Mouse (Mus musculus) megakaryocyte-erythroid progenitor cell, adult 5-6 weeks (primary cell): ENCODE results near the gene Ttyh2. TPM values are rescaled to one million over a fixed set of nuclear protein-coding genes. Genes with fewer than 3 reads are reported as not detected.

Experiments used
- ATAC-seq: replicated peaks from 2 replicates; pipeline ENCODE4 v1.8.0; 2016; ENCODE audit warnings: mild to moderate bottlenecking, inconsistent platforms; ENCODE audit not compliant: severe bottlenecking, poor library complexity, low FRiP score, low TSS enrichment
- total RNA-seq, 2 experiments: library from RNA; stranded (forward) in 1 of 2; stranded (reverse) in 1 of 2; fragments of 200-1000, 215-1000 nt in 1 of 2; fragments of >200 nt in 1 of 2; fragmentation: Nextera tagmentation in 1 of 2; gene quantifications; 2 replicates each; pipeline ENCODE4 v1.2.3; 2014 to 2017

Ttyh2 gene
- total RNA-seq, 2 experiments from 2014 or later, result 0.57 to 1.4 TPM

DNA sequence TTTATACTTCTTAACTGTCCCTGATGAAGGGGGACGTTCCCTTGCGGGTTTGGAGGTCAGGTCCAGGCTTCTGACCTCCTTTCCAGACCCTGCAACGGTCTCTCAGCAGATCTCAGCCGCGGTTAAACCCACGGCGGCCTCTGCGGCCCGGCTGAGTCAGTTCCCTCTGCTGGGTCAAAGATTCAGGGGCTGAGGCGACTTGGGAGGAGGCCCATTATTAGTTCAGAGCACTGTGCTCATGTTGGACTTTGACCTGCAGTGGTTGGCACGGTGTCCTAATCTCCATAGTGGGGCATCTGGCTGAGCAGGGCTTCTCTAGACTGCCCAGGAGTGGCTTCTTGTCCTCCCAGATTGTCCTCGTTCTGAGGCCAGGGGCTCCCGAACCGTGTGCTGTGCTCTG, 1.2 kb downstream of the Ttyh2 start:
- 0 out of 2 replicates have a peak, but pooled peaks have one; percentile 6 for ATAC-seq

GRCm38 (mm10) chr11:114676896-114677530, 1.8 kb downstream of the Ttyh2 start:
- ATAC-seq, result no peak

DNA sequence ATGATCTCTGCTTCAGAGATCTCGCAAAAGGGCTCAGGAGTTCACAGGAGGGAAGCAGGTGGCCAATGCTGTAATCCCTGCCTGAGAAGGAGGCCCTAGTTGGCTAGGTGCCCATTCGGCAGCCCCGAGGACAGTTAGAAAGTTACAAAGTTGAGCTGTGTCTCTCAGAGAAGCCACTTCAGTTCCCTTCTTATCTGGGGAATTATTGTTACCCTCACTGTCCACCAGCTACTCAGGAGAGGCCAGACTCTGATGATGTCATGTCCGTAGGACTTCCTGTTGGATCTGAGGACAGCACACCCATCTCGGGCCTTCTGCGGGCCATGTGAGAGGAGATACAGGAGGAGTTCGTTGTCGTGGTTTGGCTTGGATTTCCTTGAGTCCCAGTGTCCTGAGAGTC, 4.4 kb downstream of the Ttyh2 start:
- ATAC-seq, result no peak

GRCm38 (mm10) chr11:114680291-114680690, 5.1 kb downstream of the Ttyh2 start:
- ATAC-seq, result no peak

- ATAC-seq, result no peak
These were observed 5.8 kb downstream of the Ttyh2 start for GRCm38 (mm10) chr11:114681054-114681453.

GRCm38 (mm10) chr11:114682321-114682900, 7.2 kb downstream of the Ttyh2 start:
- ATAC-seq, result no peak

- ATAC-seq, result no peak
These were observed 7.9 kb downstream of the Ttyh2 start for GRCm38 (mm10) chr11:114683029-114683721.

DNA sequence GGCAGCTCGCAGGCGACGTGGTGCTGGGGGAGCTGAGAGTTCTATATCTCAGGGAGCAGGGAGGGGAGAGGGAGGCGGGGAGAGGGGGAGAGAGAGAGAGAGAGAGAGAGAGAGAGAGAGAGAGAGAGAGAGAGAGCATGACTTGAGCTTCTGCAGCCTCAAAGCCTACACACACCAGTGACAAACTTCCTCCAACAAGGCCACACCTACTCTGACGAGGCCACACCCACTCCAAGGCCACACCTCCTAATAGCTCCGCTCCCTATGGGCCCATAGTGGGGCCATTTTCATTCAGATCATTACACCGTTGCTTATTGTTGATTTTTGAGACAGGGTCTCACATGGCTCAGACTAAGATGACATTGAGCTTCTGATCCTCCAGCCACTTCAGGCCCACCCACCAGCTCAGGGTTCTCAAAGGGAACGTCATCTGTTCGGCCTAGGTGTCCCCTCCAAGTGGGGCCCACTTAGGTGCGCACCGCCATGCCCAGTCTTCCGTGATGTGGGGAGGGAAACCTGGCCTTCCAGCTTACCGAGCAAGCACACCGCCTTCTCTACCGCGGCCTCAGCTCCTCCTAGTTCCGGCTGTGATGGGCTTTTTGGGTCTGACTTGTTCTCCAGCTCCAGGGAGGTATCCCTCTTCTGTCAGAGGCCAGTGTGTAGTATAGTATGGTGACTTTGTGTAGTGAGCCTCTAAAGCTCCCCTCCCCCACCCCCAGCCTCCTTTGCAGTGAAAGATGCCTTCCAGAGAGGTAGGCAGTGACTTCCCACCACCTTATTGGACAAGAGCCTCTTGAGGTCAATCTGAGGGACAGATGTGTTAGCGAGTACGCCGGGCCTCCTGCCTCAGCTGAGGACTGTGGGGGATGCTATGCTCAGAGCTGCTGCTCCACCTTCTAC, 8.7 kb downstream of the Ttyh2 start:
- no peak for ATAC-seq

- ATAC-seq, result no peak
These were observed 9.6 kb downstream of the Ttyh2 start for GRCm38 (mm10) chr11:114684627-114685373.

DNA sequence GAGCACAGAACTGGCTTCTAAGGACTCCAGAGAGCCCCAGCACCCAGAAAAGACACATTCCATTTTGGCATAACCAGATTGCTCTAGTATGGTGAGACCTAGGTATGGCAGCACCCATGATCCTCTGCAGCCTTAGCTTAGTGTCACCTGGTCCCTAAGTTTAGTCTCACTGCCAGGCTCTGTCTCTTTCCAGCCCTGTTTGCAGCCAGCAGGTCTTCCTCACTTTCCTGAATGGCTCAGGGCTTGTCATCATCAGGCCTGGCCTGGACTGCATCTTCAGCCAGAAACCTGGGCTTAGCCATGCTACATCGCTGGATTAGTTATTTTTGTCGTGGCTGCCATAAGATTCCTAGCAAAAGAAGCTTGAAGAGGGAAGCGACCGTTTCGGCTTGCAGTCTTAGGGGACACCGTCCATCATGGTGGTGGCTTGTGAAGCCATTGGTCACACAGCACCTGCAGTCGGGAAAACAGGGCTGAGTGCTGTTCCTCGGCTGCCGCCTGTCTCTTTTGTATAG, 10.4 kb downstream of the Ttyh2 start:
- ATAC-seq, result no peak

GRCm38 (mm10) chr11:114686221-114686959, 11.2 kb downstream of the Ttyh2 start:
- ATAC-seq, result no peak

DNA sequence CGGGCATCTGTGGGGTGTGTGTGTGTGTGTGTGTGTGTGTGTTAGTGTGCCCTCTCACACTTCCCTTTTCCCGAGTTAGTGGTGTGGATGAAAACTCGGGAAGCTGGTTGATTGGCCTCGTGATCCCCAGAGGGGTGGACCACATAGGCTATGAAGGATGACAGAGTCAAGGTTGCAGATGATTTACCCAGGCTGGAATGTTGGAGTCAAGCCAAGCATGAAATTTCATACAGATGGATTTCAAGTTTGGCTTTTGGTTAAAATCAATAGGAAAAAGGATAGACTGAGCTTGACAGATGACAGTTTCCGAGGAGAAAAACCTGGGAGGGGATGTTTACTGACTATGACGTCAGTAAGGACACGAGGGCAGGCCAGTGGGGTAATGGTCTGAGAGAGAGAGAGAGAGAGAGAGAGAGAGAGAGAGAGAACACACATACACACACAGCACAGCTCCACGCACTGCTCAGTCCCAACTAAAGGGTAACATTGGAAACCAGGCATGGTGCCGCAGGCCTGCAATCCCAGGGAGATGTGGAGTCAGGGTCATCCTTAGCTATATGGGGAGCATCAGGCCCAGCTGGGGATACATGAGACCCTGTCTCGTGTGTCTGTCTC, 12.4 kb downstream of the Ttyh2 start:
- ATAC-seq, result no peak

DNA sequence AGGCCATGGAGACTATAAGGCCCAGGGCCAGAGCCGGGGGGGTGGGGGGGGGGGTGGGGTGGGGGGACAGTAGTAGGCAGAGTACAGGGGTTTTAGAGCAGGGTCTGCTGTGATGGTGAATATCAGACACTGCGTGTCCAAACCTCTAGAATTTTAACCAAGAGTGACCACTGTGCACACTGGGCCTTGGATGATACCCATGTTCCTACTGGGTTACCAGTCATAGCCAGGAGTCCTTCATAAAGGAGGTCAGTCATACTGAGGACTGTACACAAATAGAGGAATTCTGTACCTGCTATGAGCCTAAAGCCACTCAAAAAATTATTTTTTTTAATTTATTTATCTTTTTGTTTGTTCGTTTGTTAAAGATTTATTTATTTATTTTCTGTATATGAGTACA, 13.5 kb downstream of the Ttyh2 start:
- ATAC-seq, result no peak

- ATAC-seq, result no peak
These were observed 15.0 kb downstream of the Ttyh2 start for GRCm38 (mm10) chr11:114690192-114690591.

DNA sequence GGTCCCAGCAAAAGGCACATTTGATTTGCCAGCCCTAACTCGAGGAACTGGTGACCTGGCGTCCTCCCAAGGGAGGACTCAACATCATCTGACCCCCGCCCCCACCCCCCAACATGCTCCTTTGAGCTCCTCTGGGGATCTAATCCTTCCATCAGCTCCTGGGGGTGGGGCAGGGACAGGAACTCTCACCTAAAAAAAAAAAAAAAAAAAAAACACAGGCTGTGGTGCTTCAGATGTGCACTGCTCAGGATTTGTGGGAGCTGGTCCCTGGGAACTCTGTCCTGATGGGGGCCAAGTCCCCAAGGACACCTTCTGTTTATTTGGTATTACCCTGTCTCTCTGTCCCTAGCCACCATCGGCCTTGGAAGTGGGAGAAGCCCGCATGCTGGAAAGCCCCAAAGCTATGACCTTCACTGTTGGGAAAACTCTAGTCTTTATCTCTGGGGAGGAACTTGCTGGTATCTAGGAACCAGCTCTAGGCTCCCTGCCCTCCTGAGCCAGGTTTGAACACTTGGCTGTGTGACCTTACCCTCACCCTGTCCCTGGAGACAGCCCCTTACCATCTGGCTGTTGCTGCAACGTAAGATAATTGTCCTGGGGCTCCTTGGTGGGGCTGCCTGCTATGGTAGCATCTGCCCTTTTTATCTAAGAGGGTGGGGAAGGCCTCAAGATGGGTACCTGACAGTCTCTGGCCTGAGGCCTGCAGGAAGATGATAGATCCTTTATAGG, 16.4 kb downstream of the Ttyh2 start:
- no peak for ATAC-seq

DNA sequence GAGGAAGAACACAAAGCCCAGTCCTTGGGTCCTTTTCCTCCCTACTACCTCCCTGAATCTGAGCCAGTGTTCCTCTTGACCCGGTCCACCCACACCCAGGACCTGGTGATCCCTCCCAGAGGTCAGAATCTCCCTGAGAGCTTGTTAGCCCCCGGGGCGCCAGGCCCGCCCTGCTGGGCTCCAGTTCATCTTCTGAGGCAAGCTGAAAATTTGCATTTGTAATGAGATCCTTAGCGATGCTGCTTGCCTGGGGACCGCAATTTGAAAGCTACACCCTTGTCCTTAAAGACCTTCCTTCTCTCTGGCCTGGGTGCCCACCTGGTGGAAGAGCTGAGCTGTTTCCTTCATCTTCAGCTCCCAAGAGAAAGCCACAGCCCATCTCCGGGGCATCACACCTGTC, 17.4 kb downstream of the Ttyh2 start:
- no peak for ATAC-seq

- ATAC-seq, result no peak
These were observed 18.2 kb downstream of the Ttyh2 start for GRCm38 (mm10) chr11:114693456-114693855.
